Mouse (Mus musculus) adrenal gland, adult 10 weeks (tissue): ENCODE results near the gene Vmn2r121. TPM values are rescaled to one million over a fixed set of nuclear protein-coding genes. Genes with fewer than 3 reads are reported as not detected.

ENCODE experiments used
- polyA plus RNA-seq: library from polyadenylated mRNA; stranded (reverse); fragments of 350-450 nt; fragmentation: Illumina TruSeq; extraction: RNeasy Lipid Tissue Mini Kit (QIAGEN cat#74804); gene quantifications from one replicate; pipeline ENCODE4 v1.2.3, GENCODE M21; 2014; ENCODE audit warnings: low read depth, low replicate concordance

Vmn2r121 gene
- polyA plus RNA-seq: not detected

GRCm38 (mm10) chrX:124135852-124136251 is at the start of gene Vmn2r121:
Vmn2r121 (minus strand) TSS chrX:124135952.

